Mouse (Mus musculus) bone marrow, adult 2 months (tissue): ENCODE measurements around the gene Phf7. TPM values are rescaled to one million over a fixed set of nuclear protein-coding genes. Genes with fewer than 3 reads are reported as not detected.

Experiments used
- H3K27ac ChIP-seq: fragments of 200-500 bp; 2 replicates; pipeline ENCODE4 v1.5.1; 2012; ENCODE audit warnings: low read depth, mild to moderate bottlenecking, control low read depth, inconsistent platforms, low read length; ENCODE audit not compliant: control insufficient read depth, poor library complexity, insufficient read depth
- H3K4me1 ChIP-seq: fragments of 200-500 bp; 2 replicates; pipeline ENCODE4 v1.6.1; 2011; ENCODE audit warnings: low read length; ENCODE audit not compliant: control insufficient read depth, insufficient read depth
- H3K4me3 ChIP-seq: fragments of 200-500 bp; replicated peaks from 2 replicates; pipeline ENCODE3; 2011; ENCODE audit warnings: mild to moderate bottlenecking, low read depth, low read length, control low read depth; ENCODE audit not compliant: control insufficient read depth
- CTCF ChIP-seq: fragments of 200-500 bp; IDR thresholded peaks from 2 replicates; pipeline ENCODE4 v1.5.1; 2011; ENCODE audit warnings: low read length, control low read depth; ENCODE audit not compliant: control insufficient read depth, insufficient read depth
- POLR2A ChIP-seq: fragments of 200-500 bp; IDR thresholded peaks from 2 replicates; pipeline ENCODE4 v1.6.1; 2011; ENCODE audit warnings: low read depth, mild to moderate bottlenecking, control low read depth, low read length, borderline replicate concordance; ENCODE audit not compliant: control insufficient read depth
- WGBS: fragments of 180-500 bp; shearing (Covaris S2); methylation state at CpG from one replicate; pipeline ENCODE4 v1.1.7; 2018; 5-methylcytosine and 5-hydroxymethylcytosine counted together
- polyA plus RNA-seq: library from polyadenylated mRNA; stranded (reverse); fragments of >200 nt; gene quantifications from 2 replicates; pipeline ENCODE4 v1.2.4, GENCODE M21; 2011; ENCODE audit warnings: low replicate concordance; ENCODE audit not compliant: missing spikeins, insufficient read depth, insufficient read length

Phf7 gene
- polyA plus RNA-seq, 1 experiment, result 9.9 TPM

GRCm38 (mm10) chr14:31188771-31189181 is 62.3 kb downstream of the Phf7 start:
- Histone ChIP-seq H3K4me3 (peak overlapping the region; percentile 33), H3K4me1 (peaks cover 5% of the 10 kb centered on the region; the same call in 1 of the 2 replicates), H3K27ac (peak overlapping the region; percentile 87)
- WGBS, result 47% methylated on average over 6 of the region's 6 CpGs
- no peak for TF ChIP-seq POLR2A
- no peak for TF ChIP-seq CTCF

Other genes with a start within 250 kb of the Phf7 start
- 24.8 and 38.7 TPM in 2 replicates for gene Glt8d1, start 249.9 kb downstream of the Phf7 start, polyA plus RNA-seq
- 59.6 and 85.6 TPM in 2 replicates for gene Spcs1, start 249.6 kb downstream of the Phf7 start, polyA plus RNA-seq
- gene Pbrm1, start 232.2 kb downstream of the Phf7 start, polyA plus RNA-seq, result 31.8 and 46.8 TPM in 2 replicates
- gene Gnl3, start 232.2 kb downstream of the Phf7 start, polyA plus RNA-seq, result 56.0 and 119 TPM in 2 replicates
- gene Smim4, start 122.4 kb downstream of the Phf7 start, polyA plus RNA-seq, result 29.0 and 45.8 TPM in 2 replicates
- 22.9 and 25.2 TPM in 2 replicates for gene Nt5dc2, start 120.3 kb downstream of the Phf7 start, polyA plus RNA-seq
- gene Stab1, start 82.7 kb downstream of the Phf7 start, polyA plus RNA-seq, result 56.3 and 73.4 TPM in 2 replicates
- 4.2 TPM in 1 of 2 replicates, not detected in the other for gene Tnnc1, start 43.0 kb downstream of the Phf7 start, polyA plus RNA-seq
- gene Nisch, start 34.4 kb downstream of the Phf7 start, polyA plus RNA-seq, result 102 and 233 TPM in 2 replicates
- gene Sema3g, start 33.5 kb downstream of the Phf7 start, polyA plus RNA-seq, result 1.1 and 2.7 TPM in 2 replicates
- 15.9 and 26.9 TPM in 2 replicates for gene Bap1, start 133 bp upstream of the Phf7 start, polyA plus RNA-seq
- 0.13 and 0.27 TPM in 2 replicates for gene Dnah1, start 72.6 kb upstream of the Phf7 start, polyA plus RNA-seq
- gene Capn7, start 85.3 kb upstream of the Phf7 start, polyA plus RNA-seq, result 13.1 and 14.8 TPM in 2 replicates
- gene Sh3bp5, start 184.8 kb upstream of the Phf7 start, polyA plus RNA-seq, result 14.6 and 24.0 TPM in 2 replicates
- 11.5 and 16.2 TPM in 2 replicates for gene Eaf1, start 243.1 kb upstream of the Phf7 start, polyA plus RNA-seq
- gene Mettl6, start 243.7 kb upstream of the Phf7 start, polyA plus RNA-seq, result 15.7 and 33.7 TPM in 2 replicates